Mouse (Mus musculus): ENCODE measurements at regions not wholly inside any gene's neighbourhood (a gene's known extent, or its start where the extent isn't known, plus 50 kb on each side); places are given as distances from the start of the nearest gene placed in this dataset.

DNA sequence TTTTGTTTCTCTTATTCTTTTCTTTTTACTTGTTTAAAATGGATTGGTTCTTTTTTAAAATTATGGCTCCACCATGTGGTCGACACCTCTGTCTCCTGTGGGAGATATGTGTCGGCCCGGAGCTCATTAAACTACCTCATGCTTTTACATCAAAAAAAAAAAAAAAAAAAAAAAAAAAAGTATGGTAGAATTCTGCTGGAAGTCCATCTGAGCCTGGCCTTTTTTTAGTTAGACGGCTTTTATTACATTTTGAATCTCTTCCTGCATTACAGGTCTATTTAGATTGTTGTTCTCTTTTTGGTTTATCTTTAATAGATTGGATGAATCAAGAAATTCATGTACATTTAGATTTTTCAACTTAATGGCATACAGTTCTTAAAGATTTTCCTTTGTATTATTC lies 350.8 kb upstream of the Ascc3 start:
- no peak for DNase-seq (ENCODE audit: low spot score in 2 of 2)

DNA sequence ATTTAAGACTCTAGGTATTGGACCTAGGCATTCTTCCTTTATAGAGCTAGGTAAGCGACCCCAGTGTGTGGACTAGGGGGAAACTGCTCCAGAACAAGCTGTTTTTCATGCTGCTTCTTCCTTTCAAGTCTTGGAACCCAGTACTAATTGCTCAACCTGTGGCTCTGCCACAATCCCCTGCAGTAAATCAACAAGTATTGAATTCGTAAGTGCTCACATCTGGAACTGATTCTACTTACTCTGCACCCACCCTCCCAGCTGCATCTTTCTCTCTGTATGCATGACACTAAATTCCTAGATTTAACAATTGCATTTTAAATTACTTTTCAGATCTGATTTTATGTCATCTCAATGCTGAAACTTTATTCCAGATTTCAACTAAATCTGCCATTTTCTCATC lies 388.9 kb upstream of the Ascc3 start:
- no peak for DNase-seq (ENCODE audit: low spot score in 2 of 2)

DNA sequence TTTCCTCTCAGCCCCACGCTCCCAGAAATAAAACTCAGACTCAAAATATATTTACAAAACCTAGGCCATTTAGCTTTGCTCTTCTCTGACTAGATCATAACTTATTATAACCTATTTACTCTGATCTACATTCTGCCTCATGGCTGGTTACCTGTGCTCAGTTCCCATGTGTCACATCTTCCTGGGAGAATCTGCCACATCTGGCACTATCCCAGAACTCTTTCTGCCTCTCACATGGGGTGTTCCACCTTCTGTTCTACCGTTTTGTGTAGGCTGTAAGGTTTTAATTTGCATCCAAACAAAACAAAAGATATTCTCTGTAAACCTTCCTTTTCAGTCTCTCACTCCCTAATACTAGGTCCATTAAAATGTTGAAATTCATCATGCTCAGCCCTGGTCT lies 390.8 kb upstream of the Ascc3 start:
- DNase-seq (ENCODE audit: low spot score in 2 of 2): no peak

DNA sequence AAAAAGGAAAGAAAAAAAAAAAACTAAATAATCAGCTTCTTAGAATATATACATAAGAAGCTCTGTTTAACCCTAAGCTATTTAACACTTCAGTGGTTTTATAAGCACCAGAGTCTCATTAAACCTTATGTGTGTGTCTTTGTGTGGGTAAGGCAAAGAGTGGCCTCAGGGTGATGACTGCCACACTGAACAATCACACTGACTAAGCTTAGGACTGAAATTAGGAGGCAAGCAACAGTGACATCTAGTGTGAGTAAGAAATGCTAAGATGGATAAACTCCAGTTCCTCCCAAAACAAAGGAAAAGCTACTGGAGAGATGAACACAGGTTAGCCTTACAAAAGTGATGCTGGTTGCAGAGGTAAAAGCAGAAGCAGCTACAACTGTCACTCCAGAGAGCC lies 392.6 kb upstream of the Ascc3 start:
- DNase-seq (ENCODE audit: low spot score in 2 of 2): peak in 1 of 2 experiments; percentile 12

DNA sequence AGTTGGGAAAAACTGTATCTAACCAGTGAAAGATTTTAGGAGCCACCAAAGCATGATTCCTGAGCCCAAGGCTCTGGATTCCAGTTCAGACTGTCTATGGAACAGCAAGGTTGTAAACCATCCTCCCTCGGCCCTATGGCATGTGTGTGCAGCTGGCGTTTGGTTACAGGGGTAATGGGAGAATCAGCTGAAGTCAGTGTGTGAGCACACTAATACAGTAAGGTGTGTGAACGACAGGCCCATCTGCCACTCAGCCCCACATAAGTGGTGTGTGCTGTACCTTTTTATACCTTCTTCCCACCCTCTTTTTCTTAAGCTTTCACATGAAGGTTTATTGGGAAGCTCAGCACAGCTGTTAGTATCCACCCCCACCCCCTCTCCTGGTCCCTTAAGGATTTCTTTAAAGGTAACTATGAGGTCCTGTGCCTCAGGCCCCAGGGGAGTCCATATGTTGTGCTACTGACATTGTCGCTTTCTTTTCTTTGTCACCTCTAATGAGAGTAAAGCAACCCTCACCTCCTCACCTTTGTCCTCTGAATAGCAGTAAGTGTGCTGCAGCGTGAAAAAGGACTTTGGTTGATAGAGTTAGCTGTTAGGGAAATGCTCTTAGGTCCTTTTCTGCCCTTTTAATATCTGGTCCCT lies 394.5 kb upstream of the Ascc3 start:
- no peak for DNase-seq (ENCODE audit: low spot score in 2 of 2)

DNA sequence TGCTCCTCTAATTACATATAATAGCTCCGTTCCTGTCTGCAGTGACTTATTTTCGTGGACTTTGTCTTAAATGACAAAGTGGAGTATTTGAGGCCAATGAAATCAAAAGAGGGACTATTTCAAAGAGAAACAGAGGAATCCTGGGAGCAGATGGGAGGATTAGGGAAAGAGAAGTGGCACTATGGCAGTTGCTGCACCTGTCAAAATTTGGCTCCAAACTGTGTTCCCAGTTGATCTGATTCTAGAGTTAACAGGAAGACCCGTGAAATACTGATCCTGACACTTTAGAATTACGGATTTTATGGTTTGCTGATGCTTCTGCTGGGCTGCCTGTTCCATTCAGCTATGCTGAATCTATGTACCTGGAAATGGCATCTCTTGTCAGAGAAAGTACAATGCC lies 401.7 kb upstream of the Grik2 start:
- no peak for DNase-seq (ENCODE audit: low spot score in 2 of 2)

DNA sequence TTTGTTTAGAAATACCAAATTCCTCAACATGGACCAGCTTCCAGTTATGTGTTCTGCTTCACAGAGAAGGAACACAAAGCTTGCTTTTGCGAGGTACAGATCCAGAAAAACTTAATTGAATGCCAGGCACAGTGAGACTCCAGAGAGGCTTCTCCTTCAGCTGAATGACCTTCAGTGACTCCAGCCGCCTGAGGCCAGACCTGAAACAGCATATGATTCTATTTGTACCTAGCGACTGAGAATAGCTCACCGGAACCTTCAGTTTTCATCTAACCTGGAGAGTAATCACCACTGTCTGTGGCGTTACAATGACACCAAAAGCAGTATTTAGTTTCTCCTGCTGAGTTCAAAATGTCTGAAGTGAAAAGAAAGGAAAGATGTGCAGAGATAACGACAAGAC lies 380.6 kb upstream of the Grik2 start:
- DNase-seq (ENCODE audit: low spot score in 2 of 2): no peak

DNA sequence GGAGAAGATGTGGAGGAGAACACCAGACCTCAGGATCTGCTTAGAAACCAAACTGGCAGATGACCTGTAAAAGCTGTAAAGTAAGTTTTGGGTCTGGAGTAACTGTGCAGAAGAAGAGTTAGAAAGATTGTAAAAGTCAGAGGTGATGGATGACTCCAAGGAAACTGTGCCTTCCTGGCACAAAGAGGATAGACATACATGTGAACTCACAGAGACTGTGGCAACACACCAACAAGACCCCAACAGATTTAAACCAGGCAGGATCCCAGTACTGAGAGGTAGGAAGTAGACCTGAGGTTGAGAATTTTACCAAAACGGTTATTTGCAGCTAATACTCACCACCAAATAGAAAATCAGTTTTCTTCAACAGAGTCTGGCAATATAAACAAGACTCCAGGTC lies 349.8 kb upstream of the Grik2 start:
- DNase-seq (ENCODE audit: low spot score in 2 of 2): no peak

DNA sequence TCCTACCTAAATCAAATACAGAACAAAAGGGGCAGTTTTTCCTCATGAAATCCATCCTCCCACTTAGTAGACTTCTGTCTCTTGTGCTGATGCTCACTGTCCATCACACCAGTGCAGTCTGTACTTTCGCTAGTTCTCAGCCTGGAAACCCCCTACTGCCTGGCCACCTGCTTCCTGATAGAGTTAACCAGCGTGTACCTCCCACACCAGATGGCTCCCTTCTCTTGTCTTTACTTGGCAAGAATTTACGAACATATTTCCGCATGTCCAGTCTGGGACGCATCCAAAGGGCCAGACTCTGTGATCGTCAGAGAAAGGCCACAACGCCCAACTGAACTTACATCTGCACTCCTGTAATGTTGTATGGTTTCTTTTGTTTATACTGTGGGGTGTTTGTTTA lies 349.2 kb upstream of the Grik2 start:
- DNase-seq (ENCODE audit: low spot score in 2 of 2): no peak

DNA sequence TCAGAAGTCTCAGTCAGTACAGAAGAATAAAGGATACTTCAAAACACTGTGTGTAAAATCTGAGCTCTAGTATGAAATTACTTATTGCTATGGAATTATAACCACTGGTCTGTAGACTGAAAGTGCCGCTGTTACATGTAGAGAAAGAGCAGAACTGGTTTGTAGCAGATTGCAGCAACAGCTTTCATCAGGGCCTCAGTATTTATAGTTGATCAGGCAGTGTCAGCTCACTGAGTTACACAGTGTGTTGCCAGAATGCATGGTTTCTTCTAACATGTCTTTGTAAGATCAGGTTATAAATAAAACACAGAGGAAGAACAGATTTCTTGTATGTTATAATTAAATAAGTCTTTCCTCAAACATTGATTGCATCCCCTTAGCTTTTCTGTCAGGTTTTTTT lies 347.6 kb upstream of the Grik2 start:
- DNase-seq (ENCODE audit: low spot score in 2 of 2): no peak

DNA sequence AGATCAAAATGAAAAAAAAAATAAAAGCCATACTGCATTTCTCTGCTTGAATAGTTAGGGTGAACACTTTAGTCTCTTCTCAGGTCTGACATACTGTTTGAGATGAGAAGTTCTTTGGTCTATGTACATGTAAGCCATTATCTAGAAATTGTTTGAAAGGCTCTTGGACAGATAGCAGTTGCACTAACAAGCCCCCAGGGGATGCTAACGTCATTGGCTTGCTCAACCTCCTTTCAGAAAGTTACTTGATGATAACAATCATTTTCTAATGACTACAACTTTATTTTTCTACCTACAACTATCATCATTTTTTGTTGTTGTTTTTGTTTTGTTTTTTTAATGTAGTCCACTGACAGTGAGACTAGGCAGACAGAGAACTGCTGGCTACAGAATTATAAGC lies 346.9 kb upstream of the Grik2 start:
- DNase-seq (ENCODE audit: low spot score in 2 of 2): no peak

All from layer of hippocampus, postnatal 10 days (tissue).